Mouse (Mus musculus): ENCODE data around the gene Ube2dnl1. TPM values are rescaled to one million over a fixed set of nuclear protein-coding genes. Genes with fewer than 3 reads are reported as not detected.

Gene Ube2dnl1
- polyA plus RNA-seq (2012) = not detected in 2 replicates

DNA sequence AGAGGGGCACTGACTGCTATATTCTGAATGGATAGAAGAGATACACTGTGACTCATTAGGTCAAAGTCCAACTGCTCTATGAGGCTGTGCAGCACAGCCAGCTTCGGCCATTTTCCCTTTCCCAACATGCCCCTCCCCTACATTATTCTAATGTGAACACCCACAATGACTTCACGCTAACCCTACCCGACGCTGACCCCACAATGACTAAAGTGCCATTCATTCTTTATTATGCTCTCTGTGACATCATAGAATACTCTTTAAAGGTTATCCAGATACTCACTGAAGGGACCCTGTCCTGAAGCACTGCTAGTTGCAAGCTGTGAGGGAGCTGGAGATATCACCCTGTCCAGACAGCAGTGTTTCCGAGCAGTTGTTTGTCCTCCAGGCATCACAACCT lies at the start of gene Ube2dnl1:
Gene Ube2dnl1, plus strand, starts transcription at position 301 of the 400 bp plus-strand sequence.
- no peak for TF ChIP-seq GATA1 (IDR thresholded peaks at IDR 0.05; ENCODE audit: low read length)

- TF ChIP-seq GATA1 (IDR thresholded peaks at IDR 0.05; ENCODE audit: low read length) = no peak
Observed at GRCm38 (mm10) chrX:114895489-114895888, 9.3 kb upstream of the Ube2dnl1 start.

DNA sequence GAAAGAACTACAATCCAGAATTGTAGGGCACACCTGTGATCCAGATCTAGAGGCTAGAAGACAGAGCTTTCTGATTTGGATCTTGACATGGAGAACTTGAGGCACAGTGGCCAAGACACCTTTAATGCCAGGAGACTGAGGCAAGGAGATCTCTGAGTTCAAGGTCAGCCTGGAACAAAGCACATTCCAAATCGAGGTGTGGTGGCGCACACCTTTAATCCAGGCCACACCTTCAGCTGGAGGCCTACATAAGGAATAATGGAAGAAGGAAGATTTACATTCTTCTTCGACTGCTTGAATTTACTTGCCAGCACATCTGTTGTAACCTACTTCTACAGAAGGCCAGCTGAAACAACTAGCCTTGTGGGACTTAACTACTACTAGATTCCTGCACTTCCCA lies 7.3 kb upstream of the Ube2dnl1 start:
- TF ChIP-seq GATA1 (IDR thresholded peaks at IDR 0.05; ENCODE audit: low read length) = no peak

DNA sequence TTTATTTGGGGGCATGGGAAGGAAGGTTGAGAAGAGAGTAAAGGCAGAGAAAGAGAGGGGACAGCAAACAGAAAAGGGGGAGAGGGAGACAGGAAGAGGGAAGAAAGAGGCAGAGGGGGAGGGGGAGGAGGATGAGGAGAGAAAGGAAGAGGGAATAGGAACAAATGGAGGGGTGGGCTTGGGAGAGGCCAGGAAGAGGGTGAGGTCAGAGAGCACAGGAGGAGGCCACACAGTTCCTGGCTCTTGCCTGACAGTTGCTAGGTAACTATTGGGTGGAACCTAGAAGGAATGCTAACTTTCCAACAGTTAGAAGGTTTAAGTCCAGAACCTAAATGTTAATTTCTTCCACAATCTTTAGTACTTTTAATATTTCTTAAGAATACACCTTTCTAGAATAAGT lies 1.4 kb upstream of the Ube2dnl1 start:
- TF ChIP-seq GATA1 (IDR thresholded peaks at IDR 0.05; ENCODE audit: low read length) = no peak

GRCm38 (mm10) chrX:114907282-114907681 lies 2.5 kb downstream of the Ube2dnl1 start, which contains the start of gene Ube2dnl2:
Gene Ube2dnl2 (plus strand): TSS chrX:114907582.
- TF ChIP-seq GATA1 (IDR thresholded peaks at IDR 0.05; ENCODE audit: low read length) = no peak

- no peak for TF ChIP-seq GATA1 (IDR thresholded peaks at IDR 0.05; ENCODE audit: low read length)
Observed at GRCm38 (mm10) chrX:114955066-114955465, 50.3 kb downstream of the Ube2dnl1 start.

Other genes starting within 250 kb of the Ube2dnl1 start
- not detected in 2 replicates for gene Ube2dnl2, start 2.6 kb downstream of the Ube2dnl1 start, polyA plus RNA-seq (2012)